Mouse (Mus musculus): ENCODE measurements around the gene Mthfd1. TPM values are rescaled to one million over a fixed set of nuclear protein-coding genes. Genes with fewer than 3 reads are reported as not detected.

Gene Mthfd1
- polyA plus RNA-seq, 1 experiment from 2014 or later, result 85.5 TPM

GRCm38 (mm10) chr12:76368790-76369205 lies 113.7 kb downstream of the Mthfd1 start:
- under 1% methylated on average over 19 of the region's 26 CpGs for WGBS

More at GRCm38 (mm10) chr12:76368790-76369205, 113.7 kb downstream of the Mthfd1 start:
- Histone ChIP-seq H3K27me3 (ENCODE audit: control insufficient read depth, insufficient read depth, low read length) (no peaks in the 10 kb centered on the region), H3K4me2 (ENCODE audit: low read depth, low read length) (peak overlapping the region; percentile 87), H3K36me3 (replicated peaks; ENCODE audit: control insufficient read depth, insufficient read depth, low read depth, low read length) (no peaks in the 10 kb centered on the region), H3K27ac (replicated peaks; ENCODE audit: low read depth, low read length) (peak overlapping the region; percentile 100), H3K9ac (replicated peaks; ENCODE audit: low read length) (peak overlapping the region; percentile 96), H3K9me3 (replicated peaks; ENCODE audit: control insufficient read depth, low read length) (no peaks in the 10 kb centered on the region), H3K4me3 (ENCODE audit: low read depth, low read length) (peak overlapping the region; percentile 97), H3K4me1 (ENCODE audit: control insufficient read depth, insufficient read depth, low read length) (peaks cover 10% of the 10 kb centered on the region)
- ATAC-seq (replicated peaks; ENCODE audit: insufficient number of reproducible peaks, low FRiP score, low TSS enrichment, low read depth) (peak; percentile 29), DNase-seq (ENCODE audit: low spot score) (peak; percentile 73)

Other genes starting within 250 kb of the Mthfd1 start
- 0.47 and 0.62 TPM in 2 replicates for gene Esr2, start 78.0 kb upstream of the Mthfd1 start, polyA plus RNA-seq (2014; fragmentation: Nextera tagmentation; extraction: Ambion mirVana)
- gene Tex21, start 8.6 kb upstream of the Mthfd1 start, polyA plus RNA-seq (2014; fragmentation: Nextera tagmentation; extraction: Ambion mirVana), result not detected in 2 replicates
- gene Akap5, start 69.6 kb downstream of the Mthfd1 start, polyA plus RNA-seq (2014; fragmentation: Nextera tagmentation; extraction: Ambion mirVana), result 1.9 and 2.0 TPM in 2 replicates
- gene Zbtb25, start 114.3 kb downstream of the Mthfd1 start, polyA plus RNA-seq (2014; fragmentation: Nextera tagmentation; extraction: Ambion mirVana), result 21.2 and 22.3 TPM in 2 replicates
- 11.3 and 11.7 TPM in 2 replicates for gene Zbtb1, start 115.0 kb downstream of the Mthfd1 start, polyA plus RNA-seq (2014; fragmentation: Nextera tagmentation; extraction: Ambion mirVana)
- gene Hspa2, start 148.9 kb downstream of the Mthfd1 start, polyA plus RNA-seq (2014; fragmentation: Nextera tagmentation; extraction: Ambion mirVana), result 3.9 and 6.0 TPM in 2 replicates
- 1.2 and 2.5 TPM in 2 replicates for gene Ppp1r36, start 162.2 kb downstream of the Mthfd1 start, polyA plus RNA-seq (2014; fragmentation: Nextera tagmentation; extraction: Ambion mirVana)